Mouse (Mus musculus) E14TG2a.4 (cell line): ENCODE data around the gene Ugt1a5.

ENCODE experiments used
- H3K27me3 ChIP-seq: 2 replicates; pipeline ENCODE4 v1.6.1; 2014; ENCODE audit warnings: low read length, control low read depth; ENCODE audit not compliant: insufficient read depth
- H3K36me3 ChIP-seq: 2 replicates; pipeline ENCODE4 v1.6.1; 2014; ENCODE audit warnings: low read length, control low read depth; ENCODE audit not compliant: insufficient read depth
- H3K4me1 ChIP-seq: replicated peaks from 2 replicates; pipeline ENCODE4 v1.6.1; 2014; ENCODE audit warnings: low read depth, low read length, control low read depth
- H3K4me3 ChIP-seq: replicated peaks from 2 replicates; pipeline ENCODE4 v1.5.1; 2014; ENCODE audit warnings: mild to moderate bottlenecking, low read length
- H3K9me3 ChIP-seq: 2 replicates; pipeline ENCODE4 v1.6.1; 2014; ENCODE audit warnings: low read length, control low read depth
- CTCF ChIP-seq: conservative IDR thresholded peaks from 2 replicates; pipeline ENCODE4 v1.5.1; 2014; ENCODE audit warnings: low read length
- NANOG ChIP-seq: IDR thresholded peaks from 2 replicates; pipeline ENCODE4 v1.6.1; 2014; ENCODE audit warnings: borderline replicate concordance, low read length, mixed read lengths
- POU5F1 ChIP-seq: IDR thresholded peaks from 2 replicates; pipeline ENCODE4 v1.6.1; 2014; ENCODE audit warnings: low read length, borderline replicate concordance

The Ugt1a5 gene

GRCm38 (mm10) chr1:88231803-88232499 lies 66.1 kb downstream of the Ugt1a5 start:
- TF ChIP-seq NANOG = no peak
- no peak for TF ChIP-seq POU5F1
- TF ChIP-seq CTCF = no peak
- H3K4me1 ChIP-seq = no peaks in the 10 kb centered on the region
- H3K4me3 ChIP-seq = no peak overlapping the region
- peaks cover 20% of the 10 kb centered on the region; the same call in 1 of the 2 replicates for H3K27me3 ChIP-seq
- H3K36me3 ChIP-seq = no peaks in the 10 kb centered on the region
- H3K9me3 ChIP-seq = peaks cover 36% of the 10 kb centered on the region

DNA sequence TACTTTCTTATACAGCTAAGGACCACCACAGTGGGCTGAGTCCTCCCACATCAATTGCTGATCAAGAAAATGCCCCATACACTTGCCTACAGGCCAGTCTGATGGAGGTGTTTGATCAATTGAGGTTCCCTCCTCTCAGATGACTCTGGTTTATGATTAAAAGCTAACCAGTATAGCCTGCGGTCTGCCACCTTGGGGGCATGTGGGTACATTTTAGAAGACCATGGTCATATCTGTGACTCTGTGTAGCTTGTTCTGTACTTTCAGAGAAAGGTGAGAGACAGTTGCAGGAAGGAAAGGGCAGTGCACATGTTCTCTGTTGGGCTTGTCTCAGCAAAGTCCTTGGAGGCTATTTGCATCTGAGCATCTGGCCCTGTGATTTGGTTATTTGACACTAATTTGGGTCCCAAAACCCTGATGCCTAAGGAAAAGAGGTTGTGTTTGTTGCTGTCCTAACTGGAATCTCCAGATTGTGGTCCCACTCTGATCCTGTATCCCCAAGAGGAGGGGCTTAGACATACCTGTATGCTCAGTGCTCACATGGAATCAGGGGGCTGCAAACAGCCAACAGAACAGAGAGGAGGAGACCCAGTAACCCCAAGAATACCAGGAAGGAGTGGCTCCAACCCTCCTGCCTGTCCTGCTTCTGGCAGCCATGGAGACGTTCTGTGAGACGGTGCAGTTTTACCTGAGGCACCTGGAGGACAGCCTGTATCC lies 67.0 kb downstream of the Ugt1a5 start:
- H3K36me3 ChIP-seq = no peaks in the 10 kb centered on the region

DNA sequence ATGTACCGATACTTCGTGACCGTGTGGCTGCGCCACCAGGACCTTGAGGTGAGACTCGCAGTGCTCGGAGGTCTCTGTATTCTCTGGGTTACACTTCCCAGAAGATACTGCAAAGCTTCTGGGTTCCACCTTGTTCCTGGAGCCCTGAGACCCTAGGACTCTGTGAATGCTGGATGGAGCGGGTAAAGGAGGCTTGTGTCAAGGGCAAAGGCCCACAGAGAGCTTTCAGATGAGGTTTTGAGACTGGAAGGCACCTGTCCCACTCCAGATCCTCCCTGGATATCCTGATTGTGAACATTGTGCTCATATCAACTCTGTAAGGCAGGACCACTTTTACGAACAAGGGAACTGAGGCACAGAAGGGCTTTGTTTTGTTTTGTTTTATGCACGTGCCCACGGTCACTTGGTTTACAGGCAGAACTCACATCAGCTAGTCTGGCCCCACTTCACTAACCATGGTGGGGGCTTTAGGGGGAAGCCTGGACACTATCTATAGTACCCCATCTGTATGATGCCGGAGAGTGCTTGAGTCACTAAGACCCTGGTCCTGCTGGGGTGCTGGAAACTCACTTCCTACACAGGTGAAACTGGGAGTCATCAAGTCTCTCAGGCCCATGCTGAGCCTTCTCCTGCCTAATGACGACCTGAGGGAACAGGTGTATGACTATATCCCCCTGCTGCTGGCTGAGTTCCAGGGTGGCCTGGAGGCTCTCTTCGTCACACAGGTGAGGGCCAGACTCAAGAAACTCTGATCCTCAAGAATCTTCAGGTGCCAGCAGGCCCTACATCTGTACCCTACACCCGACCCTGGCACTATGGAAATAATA lies 67.8 kb downstream of the Ugt1a5 start:
- H3K36me3 ChIP-seq = no peaks in the 10 kb centered on the region
- H3K27me3 ChIP-seq = peaks cover 20% of the 10 kb centered on the region; the same call in 1 of the 2 replicates
- no peak overlapping the region for H3K4me3 ChIP-seq
- H3K4me1 ChIP-seq = no peaks in the 10 kb centered on the region
- H3K9me3 ChIP-seq = peaks cover 53% of the 10 kb centered on the region
- TF ChIP-seq CTCF (no peak), NANOG (no peak)

More for the DNA sequence above, 67.0 kb downstream of the Ugt1a5 start:
- H3K9me3 ChIP-seq = peaks cover 45% of the 10 kb centered on the region
- no peak overlapping the region for H3K4me3 ChIP-seq
- TF ChIP-seq POU5F1 = no peak
- TF ChIP-seq CTCF = no peak
- no peak for TF ChIP-seq NANOG
- no peaks in the 10 kb centered on the region for H3K4me1 ChIP-seq
- H3K27me3 ChIP-seq = peaks cover 20% of the 10 kb centered on the region; the same call in 1 of the 2 replicates

DNA sequence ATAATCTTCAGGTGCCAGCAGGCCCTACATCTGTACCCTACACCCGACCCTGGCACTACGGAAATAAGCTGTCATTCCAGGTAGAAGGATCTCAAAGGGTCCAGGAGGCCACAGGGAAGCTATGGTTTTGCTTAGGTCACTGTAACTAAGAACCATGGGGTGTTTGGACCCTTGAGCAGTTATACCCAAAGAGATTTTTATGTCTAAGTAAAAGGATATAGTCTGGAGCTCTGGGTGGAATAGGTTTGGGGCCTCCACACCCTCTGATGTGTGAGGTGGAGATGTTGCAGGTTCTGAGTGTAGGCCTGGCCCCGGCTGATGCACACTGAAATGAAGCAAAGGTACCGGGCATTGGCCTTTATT lies 68.4 kb downstream of the Ugt1a5 start:
- Histone ChIP-seq H3K36me3 (no peaks in the 10 kb centered on the region), H3K9me3 (peaks cover 59% of the 10 kb centered on the region), H3K4me3 (no peak overlapping the region), H3K27me3 (peaks cover 24% of the 10 kb centered on the region; the same call in 1 of the 2 replicates), H3K4me1 (no peaks in the 10 kb centered on the region)
- TF ChIP-seq NANOG (no peak), CTCF (no peak), POU5F1 (no peak)

DNA sequence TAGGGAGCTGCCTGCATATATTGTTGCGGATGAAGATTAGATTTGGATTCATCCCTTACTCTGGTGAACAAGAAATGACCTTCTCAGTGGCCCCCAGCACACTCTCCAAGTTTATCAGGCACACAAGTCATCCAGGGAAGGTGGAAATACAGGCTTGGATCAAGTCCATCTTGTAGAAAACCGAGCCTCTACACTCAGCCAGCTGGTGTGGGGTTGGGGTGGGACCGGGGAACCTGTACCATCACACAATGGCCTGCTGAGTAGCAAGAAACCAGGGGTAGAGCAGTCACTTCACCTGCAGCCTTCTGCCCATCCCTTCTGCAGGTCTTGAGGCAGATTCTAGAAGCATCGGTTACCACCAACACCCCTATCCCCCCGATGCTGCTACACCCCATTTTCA lies 68.8 kb downstream of the Ugt1a5 start:
- Histone ChIP-seq H3K9me3 (peaks cover 63% of the 10 kb centered on the region), H3K27me3 (peaks cover 24% of the 10 kb centered on the region; the same call in 1 of the 2 replicates), H3K36me3 (no peaks in the 10 kb centered on the region), H3K4me3 (no peak overlapping the region), H3K4me1 (no peaks in the 10 kb centered on the region)
- TF ChIP-seq POU5F1 = no peak
- TF ChIP-seq CTCF = no peak

DNA sequence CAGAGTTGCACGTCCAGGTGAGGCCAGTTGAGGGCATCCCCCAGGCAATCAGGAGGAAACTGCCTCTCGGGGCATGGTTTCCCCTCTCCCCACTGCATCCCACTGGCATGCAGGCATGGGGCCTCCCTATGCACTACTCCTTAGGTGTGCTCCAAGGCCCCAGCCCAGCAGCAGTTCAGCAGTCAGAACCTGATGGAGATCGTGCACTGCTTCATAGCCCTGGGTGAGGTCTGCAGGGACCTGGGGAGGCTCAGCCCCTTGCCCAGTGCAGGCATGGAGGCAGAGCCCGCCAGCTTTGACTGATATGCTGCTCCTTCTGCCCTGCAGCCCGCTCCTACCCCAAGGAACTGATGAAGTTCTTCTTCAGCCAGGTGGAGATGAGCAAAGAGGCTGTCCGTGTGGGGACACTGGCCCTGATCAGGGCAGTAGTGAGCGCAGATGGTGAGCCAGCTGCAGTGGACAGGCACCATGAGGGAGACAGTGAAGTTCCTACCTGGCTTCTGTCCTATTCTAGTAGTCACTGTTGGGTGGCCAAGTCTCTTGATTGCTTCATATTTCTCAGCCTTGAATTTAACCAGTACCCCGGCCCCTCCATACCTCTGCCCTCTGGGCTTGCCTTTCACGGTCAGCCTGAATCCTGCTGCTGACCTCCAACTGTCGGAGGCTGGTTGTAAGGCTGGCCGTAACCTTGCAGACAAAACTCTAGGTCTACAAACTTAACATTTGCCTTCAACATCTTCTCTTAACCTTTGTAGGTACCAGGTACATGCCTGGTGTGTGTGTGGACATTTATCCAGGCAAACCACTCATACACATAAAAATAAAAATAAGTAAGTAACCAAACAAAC lies 69.5 kb downstream of the Ugt1a5 start:
- no peaks in the 10 kb centered on the region for H3K4me1 ChIP-seq
- peaks cover 64% of the 10 kb centered on the region for H3K9me3 ChIP-seq
- no peak overlapping the region for H3K4me3 ChIP-seq
- H3K27me3 ChIP-seq = peaks cover 23% of the 10 kb centered on the region
- H3K36me3 ChIP-seq = no peaks in the 10 kb centered on the region
- TF ChIP-seq POU5F1 (no peak), NANOG (no peak), CTCF (no peak)

GRCm38 (mm10) chr1:88235894-88236415 lies 70.1 kb downstream of the Ugt1a5 start:
- Histone ChIP-seq H3K36me3 (no peaks in the 10 kb centered on the region), H3K4me3 (no peak overlapping the region), H3K9me3 (peaks cover 70% of the 10 kb centered on the region), H3K4me1 (no peaks in the 10 kb centered on the region), H3K27me3 (peaks cover 22% of the 10 kb centered on the region)
- TF ChIP-seq POU5F1 (no peak), CTCF (no peak), NANOG (no peak)

DNA sequence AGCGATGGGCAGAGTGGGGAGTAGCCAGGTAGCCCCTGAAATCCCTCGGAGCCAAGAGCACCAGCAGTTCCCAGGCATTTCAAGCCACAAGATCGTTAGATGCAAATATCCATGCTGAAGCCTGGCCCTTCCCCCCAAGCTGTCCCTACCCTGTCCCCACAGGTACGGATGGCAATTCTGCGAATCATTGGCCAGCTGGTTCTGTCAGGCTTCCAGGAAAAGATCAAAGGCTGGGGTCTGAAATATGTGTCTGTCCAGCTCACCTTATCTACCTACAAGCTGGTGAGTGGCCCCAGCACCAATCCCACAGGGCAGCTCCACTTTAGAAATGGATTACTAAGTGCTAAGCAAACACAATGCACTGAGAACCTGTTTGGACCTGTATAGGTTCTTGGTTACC lies 71.5 kb downstream of the Ugt1a5 start:
- no peak for TF ChIP-seq POU5F1
- TF ChIP-seq CTCF = no peak
- TF ChIP-seq NANOG = no peak
- Histone ChIP-seq H3K9me3 (peaks cover 70% of the 10 kb centered on the region), H3K27me3 (peaks cover 15% of the 10 kb centered on the region), H3K36me3 (no peaks in the 10 kb centered on the region), H3K4me1 (no peaks in the 10 kb centered on the region), H3K4me3 (no peak overlapping the region)
